Mouse (Mus musculus): ENCODE measurements at regions not wholly inside any gene's neighbourhood (a gene's known extent, or its start where the extent isn't known, plus 50 kb on each side); places are given as distances from the start of the nearest gene placed in this dataset.
A peak's percentile ranks its signal among the peaks of the same experiment; 100 is the strongest.

DNA sequence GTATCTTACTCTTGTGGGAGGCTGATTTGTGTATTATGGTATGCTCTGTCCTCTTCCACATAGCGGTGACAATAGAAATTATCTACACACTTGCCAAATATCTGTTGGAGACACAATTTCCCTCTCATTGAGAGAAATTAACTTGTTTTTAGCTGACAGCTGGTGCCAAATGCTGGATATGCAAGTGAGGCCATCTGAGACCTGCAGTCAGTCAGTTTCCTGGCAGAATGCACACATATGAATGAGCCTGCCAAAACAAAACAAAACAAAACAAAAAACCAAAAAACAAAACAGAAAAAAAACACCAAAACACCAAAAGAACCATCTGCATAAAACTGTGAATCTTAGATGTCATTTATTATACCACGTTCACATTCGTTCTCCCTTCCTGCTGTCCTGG is 233.7 kb upstream of the Gm12728 start:
- no peak for ATAC-seq (replicated peaks; ENCODE audit: low FRiP score)
- H3K27me3 ChIP-seq (replicated peaks; ENCODE audit: control insufficient read depth, insufficient read depth, low read length) = no peaks in the 10 kb centered on the region
- 89% methylated on average over 3 of the region's 3 CpGs for WGBS

GRCm38 (mm10) chr4:105557396-105557795 is 232.3 kb upstream of the Gm12728 start:
- no peaks in the 10 kb centered on the region for H3K9me3 ChIP-seq (ENCODE audit: control insufficient read depth, low read length)

More for the DNA sequence above, 233.7 kb upstream of the Gm12728 start:
- H3K9me3 ChIP-seq (ENCODE audit: control insufficient read depth, low read length) = no peaks in the 10 kb centered on the region
- DNase-seq (ENCODE audit: low spot score) = no peak
- H3K9ac ChIP-seq (ENCODE audit: low read depth, low read length) = no peak overlapping the region
- H3K4me1 ChIP-seq (replicated peaks; ENCODE audit: control insufficient read depth, insufficient read depth, low read length) = no peaks in the 10 kb centered on the region
- no peak overlapping the region for H3K27ac ChIP-seq (ENCODE audit: low read depth, low read length)
- H3K4me2 ChIP-seq = no peak overlapping the region
- H3K4me3 ChIP-seq (ENCODE audit: low read depth, low read length) = no peak overlapping the region
- no peaks in the 10 kb centered on the region for H3K36me3 ChIP-seq (ENCODE audit: control insufficient read depth, insufficient read depth, low read length)

DNA sequence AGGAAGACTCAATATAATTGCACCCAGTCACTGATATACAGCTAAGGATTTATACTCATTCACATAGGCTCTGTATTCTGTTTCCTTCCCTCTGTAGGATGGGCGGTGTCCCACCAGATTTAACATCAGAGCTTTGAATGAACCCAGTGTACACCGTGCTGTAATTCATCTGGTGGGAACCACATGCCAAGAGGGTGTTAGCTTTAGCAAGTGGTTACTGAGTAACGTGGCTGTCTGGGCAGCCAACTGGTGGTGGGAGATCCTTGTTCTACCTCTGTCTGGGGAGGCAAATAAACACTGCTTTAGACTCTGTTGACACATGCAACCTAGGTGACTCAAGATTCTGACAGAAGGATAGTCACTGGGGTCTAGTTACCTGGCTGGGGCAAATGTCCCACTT is 229.6 kb upstream of the Gm12728 start:
- H3K27ac ChIP-seq (ENCODE audit: low read depth, low read length) = no peak overlapping the region
- WGBS = 54% methylated on average over 3 of the region's 3 CpGs
- H3K27me3 ChIP-seq (replicated peaks; ENCODE audit: control insufficient read depth, insufficient read depth, low read length) = no peaks in the 10 kb centered on the region
- H3K4me1 ChIP-seq (replicated peaks; ENCODE audit: control insufficient read depth, insufficient read depth, low read length) = no peaks in the 10 kb centered on the region
- DNase-seq (ENCODE audit: low spot score) (no peak), ATAC-seq (replicated peaks; ENCODE audit: low FRiP score) (no peak)
- H3K9me3 ChIP-seq (ENCODE audit: control insufficient read depth, low read length) = no peaks in the 10 kb centered on the region
- H3K36me3 ChIP-seq (ENCODE audit: control insufficient read depth, insufficient read depth, low read length) = no peaks in the 10 kb centered on the region
- H3K9ac ChIP-seq (ENCODE audit: low read depth, low read length) = no peak overlapping the region
- no peak overlapping the region for H3K4me3 ChIP-seq (ENCODE audit: low read depth, low read length)
- no peak overlapping the region for H3K4me2 ChIP-seq

More at GRCm38 (mm10) chr4:105557396-105557795, 232.3 kb upstream of the Gm12728 start:
- no peaks in the 10 kb centered on the region for H3K27me3 ChIP-seq (replicated peaks; ENCODE audit: control insufficient read depth, insufficient read depth, low read length)
- 86% methylated on average over 2 of the region's 2 CpGs for WGBS
- no peak overlapping the region for H3K9ac ChIP-seq (ENCODE audit: low read depth, low read length)
- H3K4me3 ChIP-seq (ENCODE audit: low read depth, low read length) = no peak overlapping the region
- H3K4me2 ChIP-seq = no peak overlapping the region
- ATAC-seq (replicated peaks; ENCODE audit: low FRiP score) (no peak), DNase-seq (ENCODE audit: low spot score) (no peak)
- H3K4me1 ChIP-seq (replicated peaks; ENCODE audit: control insufficient read depth, insufficient read depth, low read length) = no peaks in the 10 kb centered on the region
- H3K27ac ChIP-seq (ENCODE audit: low read depth, low read length) = no peak overlapping the region
- H3K36me3 ChIP-seq (ENCODE audit: control insufficient read depth, insufficient read depth, low read length) = no peaks in the 10 kb centered on the region

DNA sequence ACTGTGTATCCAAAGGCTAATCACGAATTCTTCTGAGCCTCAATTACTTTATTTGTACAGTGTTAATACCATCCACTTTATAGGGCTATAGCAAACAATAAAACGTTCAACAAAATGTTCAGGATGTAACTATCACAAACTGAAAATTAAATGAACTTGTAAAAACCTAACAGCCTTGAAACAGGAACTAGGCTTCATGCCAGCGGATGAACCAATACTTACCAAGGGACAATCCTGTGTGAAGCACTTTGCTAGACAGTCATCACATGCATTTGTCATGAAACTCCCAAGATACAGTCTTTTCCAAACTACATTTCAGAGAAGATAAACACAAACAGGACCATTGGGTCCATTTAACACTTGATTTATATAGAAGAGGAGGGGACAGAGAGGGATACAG is 228.9 kb upstream of the Gm12728 start:
- Histone ChIP-seq H3K9ac (ENCODE audit: low read depth, low read length) (no peak overlapping the region), H3K27me3 (replicated peaks; ENCODE audit: control insufficient read depth, insufficient read depth, low read length) (no peaks in the 10 kb centered on the region), H3K27ac (ENCODE audit: low read depth, low read length) (no peak overlapping the region), H3K36me3 (ENCODE audit: control insufficient read depth, insufficient read depth, low read length) (no peaks in the 10 kb centered on the region), H3K9me3 (ENCODE audit: control insufficient read depth, low read length) (no peaks in the 10 kb centered on the region), H3K4me1 (replicated peaks; ENCODE audit: control insufficient read depth, insufficient read depth, low read length) (no peaks in the 10 kb centered on the region), H3K4me3 (ENCODE audit: low read depth, low read length) (no peak overlapping the region), H3K4me2 (no peak overlapping the region)
- ATAC-seq (replicated peaks; ENCODE audit: low FRiP score) (no peak), DNase-seq (ENCODE audit: low spot score) (no peak)
- WGBS = 76% methylated on average over 3 of the region's 3 CpGs

DNA sequence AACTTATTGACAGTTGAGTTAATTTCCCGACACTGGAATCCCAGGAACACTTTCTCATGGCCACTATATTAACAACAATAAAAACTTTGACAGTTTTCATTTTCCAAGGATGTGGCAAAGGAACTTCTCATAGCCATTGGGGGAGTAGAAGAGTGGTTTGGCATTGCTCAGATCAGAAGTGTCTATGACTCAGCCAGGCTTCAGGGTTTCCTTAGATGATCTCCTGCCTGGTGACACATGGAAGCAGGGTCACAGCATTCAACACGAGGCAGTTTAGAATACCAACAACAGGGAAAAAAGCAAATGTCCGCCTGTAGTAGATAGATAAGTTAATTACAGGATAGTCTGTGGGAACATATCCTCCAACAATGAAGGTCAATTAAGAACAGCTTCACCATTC is 228.1 kb upstream of the Gm12728 start:
- H3K27me3 ChIP-seq (replicated peaks; ENCODE audit: control insufficient read depth, insufficient read depth, low read length) = no peaks in the 10 kb centered on the region
- 0 out of 2 replicates have a peak, but pooled peaks cover 3% of the 10 kb centered on the region for H3K4me1 ChIP-seq (replicated peaks; ENCODE audit: control insufficient read depth, insufficient read depth, low read length)
- WGBS = 67% methylated on average over 3 of the region's 3 CpGs
- H3K9ac ChIP-seq (ENCODE audit: low read depth, low read length) = no peak overlapping the region
- H3K36me3 ChIP-seq (ENCODE audit: control insufficient read depth, insufficient read depth, low read length) = no peaks in the 10 kb centered on the region
- H3K4me2 ChIP-seq = no peak overlapping the region
- ATAC-seq (replicated peaks; ENCODE audit: low FRiP score) (no peak), DNase-seq (ENCODE audit: low spot score) (no peak)
- H3K27ac ChIP-seq (ENCODE audit: low read depth, low read length) = no peak overlapping the region
- no peaks in the 10 kb centered on the region for H3K9me3 ChIP-seq (ENCODE audit: control insufficient read depth, low read length)
- no peak overlapping the region for H3K4me3 ChIP-seq (ENCODE audit: low read depth, low read length)

GRCm38 (mm10) chr4:105565796-105566195 is 223.9 kb upstream of the Gm12728 start:
- Histone ChIP-seq H3K9me3 (ENCODE audit: control insufficient read depth, low read length) (no peaks in the 10 kb centered on the region), H3K4me3 (ENCODE audit: low read depth, low read length) (no peak overlapping the region), H3K36me3 (ENCODE audit: control insufficient read depth, insufficient read depth, low read length) (no peaks in the 10 kb centered on the region), H3K4me1 (replicated peaks; ENCODE audit: control insufficient read depth, insufficient read depth, low read length) (0 out of 2 replicates have a peak, but pooled peaks cover 6% of the 10 kb centered on the region), H3K9ac (ENCODE audit: low read depth, low read length) (no peak overlapping the region), H3K4me2 (no peak overlapping the region), H3K27me3 (replicated peaks; ENCODE audit: control insufficient read depth, insufficient read depth, low read length) (no peaks in the 10 kb centered on the region), H3K27ac (ENCODE audit: low read depth, low read length) (no peak overlapping the region)
- DNase-seq (ENCODE audit: low spot score) = no peak
- WGBS = 82% methylated on average over 7 of the region's 7 CpGs
- no peak for ATAC-seq (replicated peaks; ENCODE audit: low FRiP score)

DNA sequence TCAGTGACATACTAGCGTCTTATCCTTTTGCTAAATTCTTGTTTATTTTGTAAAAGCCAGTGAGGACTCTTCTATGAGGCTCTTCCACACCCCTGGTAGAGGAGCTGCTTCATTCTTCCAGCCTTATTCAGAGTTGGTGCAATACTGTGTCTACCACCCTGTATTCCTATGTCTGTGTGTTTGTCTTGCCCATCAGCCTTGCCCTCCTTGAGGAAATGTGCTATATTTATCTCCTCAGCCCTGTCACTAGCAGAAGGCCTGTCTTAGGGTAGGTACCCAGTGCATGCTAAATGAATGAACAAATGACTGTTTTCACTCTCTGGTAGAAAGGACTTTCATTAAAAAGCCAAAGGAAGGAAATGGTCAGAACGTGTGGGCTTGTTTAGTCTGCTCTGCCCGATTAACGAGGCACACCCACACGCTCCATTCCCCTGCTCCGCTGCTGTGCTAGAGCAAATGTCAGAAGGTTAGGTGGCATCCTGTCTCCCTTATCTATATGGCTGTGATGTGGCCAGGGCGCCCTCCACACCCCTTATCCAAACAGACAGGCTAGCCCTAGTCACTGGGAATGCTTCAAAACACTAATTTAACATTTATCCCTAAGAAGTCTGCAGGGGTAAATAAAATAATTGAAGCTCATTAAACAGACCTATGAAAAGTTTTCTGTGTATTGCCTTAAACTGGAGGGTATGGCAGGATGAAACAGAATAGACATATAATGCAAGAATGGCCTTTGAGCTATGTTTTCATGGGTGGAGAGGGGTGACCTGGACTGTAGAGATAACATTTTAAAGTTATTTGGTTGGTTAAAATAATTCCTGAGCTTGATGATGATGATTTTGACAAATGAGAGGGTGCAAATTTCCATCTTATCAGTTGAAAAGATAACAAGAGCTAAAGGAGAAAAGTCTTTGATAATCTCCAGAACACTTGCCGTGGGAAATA is 222.9 kb upstream of the Gm12728 start:
- H3K36me3 ChIP-seq (ENCODE audit: control insufficient read depth, insufficient read depth, low read length) = no peaks in the 10 kb centered on the region

GRCm38 (mm10) chr4:105569671-105570070 is 220.0 kb upstream of the Gm12728 start:
- WGBS = 70% methylated on average over 1 of the region's 1 CpGs
- no peak overlapping the region for H3K27ac ChIP-seq (ENCODE audit: low read depth, low read length)
- H3K36me3 ChIP-seq (ENCODE audit: control insufficient read depth, insufficient read depth, low read length) = no peaks in the 10 kb centered on the region
- no peak overlapping the region for H3K4me3 ChIP-seq (ENCODE audit: low read depth, low read length)
- H3K4me2 ChIP-seq = no peak overlapping the region
- no peak overlapping the region for H3K9ac ChIP-seq (ENCODE audit: low read depth, low read length)
- ATAC-seq (replicated peaks; ENCODE audit: low FRiP score) (no peak), DNase-seq (ENCODE audit: low spot score) (no peak)
- no peaks in the 10 kb centered on the region for H3K27me3 ChIP-seq (replicated peaks; ENCODE audit: control insufficient read depth, insufficient read depth, low read length)
- H3K4me1 ChIP-seq (replicated peaks; ENCODE audit: control insufficient read depth, insufficient read depth, low read length) = 0 out of 2 replicates have a peak, but pooled peaks cover 6% of the 10 kb centered on the region
- H3K9me3 ChIP-seq (ENCODE audit: control insufficient read depth, low read length) = no peaks in the 10 kb centered on the region

More for the DNA sequence above, 222.9 kb upstream of the Gm12728 start:
- Histone ChIP-seq H3K4me3 (ENCODE audit: low read depth, low read length) (no peak overlapping the region), H3K27ac (ENCODE audit: low read depth, low read length) (no peak overlapping the region), H3K9me3 (ENCODE audit: control insufficient read depth, low read length) (no peaks in the 10 kb centered on the region), H3K27me3 (replicated peaks; ENCODE audit: control insufficient read depth, insufficient read depth, low read length) (no peaks in the 10 kb centered on the region), H3K4me1 (replicated peaks; ENCODE audit: control insufficient read depth, insufficient read depth, low read length) (0 out of 2 replicates have a peak, but pooled peaks cover 6% of the 10 kb centered on the region), H3K9ac (ENCODE audit: low read depth, low read length) (no peak overlapping the region), H3K4me2 (no peak overlapping the region)
- 23% methylated on average over 8 of the region's 8 CpGs for WGBS
- ATAC-seq (replicated peaks; ENCODE audit: low FRiP score) = peak; percentile 95
- peak; percentile 33 for DNase-seq (ENCODE audit: low spot score)

- Histone ChIP-seq H3K4me3 (ENCODE audit: low read depth, low read length) (no peak overlapping the region), H3K27me3 (replicated peaks; ENCODE audit: control insufficient read depth, insufficient read depth, low read length) (no peaks in the 10 kb centered on the region), H3K4me1 (replicated peaks; ENCODE audit: control insufficient read depth, insufficient read depth, low read length) (no peaks in the 10 kb centered on the region), H3K36me3 (ENCODE audit: control insufficient read depth, insufficient read depth, low read length) (no peaks in the 10 kb centered on the region), H3K27ac (ENCODE audit: low read depth, low read length) (no peak overlapping the region), H3K4me2 (no peak overlapping the region), H3K9ac (ENCODE audit: low read depth, low read length) (no peak overlapping the region), H3K9me3 (ENCODE audit: control insufficient read depth, low read length) (no peaks in the 10 kb centered on the region)
- no peak for ATAC-seq (replicated peaks; ENCODE audit: low FRiP score)
- WGBS = 81% methylated on average over 2 of the region's 2 CpGs
- DNase-seq (ENCODE audit: low spot score) = no peak
Measured at GRCm38 (mm10) chr4:105575550-105575949, 214.1 kb upstream of the Gm12728 start.
